Mouse (Mus musculus) v-Abl transformed pro-B cells (cell line): ENCODE results near the gene Dcxr.

ENCODE experiments used
- in situ Hi-C, 2 experiments: fragments of 400-800 bp; cut with MboI; formaldehyde crosslinking; loops; one replicate each; pipeline ENCODE4 v1.15.1; 2025; ENCODE audit not compliant: unreplicated experiment in 2 of 2

The Dcxr gene

GRCm38 (mm10) chr11:120712771-120713568, 14.1 kb downstream of the Dcxr start:
- in situ Hi-C loops = loop anchor here (5.0 to 10.0 kb wide), 6 partner anchors 41 to 226 kb away; partner anchors contain the start of gene Aspscr1 (in 1 of the 2)

GRCm38 (mm10) chr11:120711980-120712604, 15.0 kb downstream of the Dcxr start:
- in situ Hi-C loops = loop anchor here (5.0 to 10.0 kb wide), 6 partner anchors 40 to 225 kb away; partner anchors contain the start of gene Aspscr1 (in 1 of the 2)

- in situ Hi-C loops = loop anchor here (5.0 to 10.0 kb wide), 6 partner anchors 38 to 223 kb away; partner anchors contain the start of gene Aspscr1 (in 1 of the 2)
These were observed 16.4 kb downstream of the Dcxr start for GRCm38 (mm10) chr11:120710672-120711071.

- in situ Hi-C loops = no loop called here
These were observed 17.5 kb downstream of the Dcxr start for GRCm38 (mm10) chr11:120709551-120709950.

GRCm38 (mm10) chr11:120707969-120708368, 19.1 kb downstream of the Dcxr start:
- in situ Hi-C loops = no loop called here

GRCm38 (mm10) chr11:120707225-120707624, 19.9 kb downstream of the Dcxr start:
- in situ Hi-C loops = no loop called here

- in situ Hi-C loops = no loop called here
These were observed 21.0 kb downstream of the Dcxr start for GRCm38 (mm10) chr11:120706120-120706519.

GRCm38 (mm10) chr11:120704486-120705325, 22.4 kb downstream of the Dcxr start:
- in situ Hi-C loops = no loop called here

- in situ Hi-C loops = no loop called here
These were observed 23.2 kb downstream of the Dcxr start for GRCm38 (mm10) chr11:120703696-120704454.

- in situ Hi-C loops = no loop called here
These were observed 29.3 kb downstream of the Dcxr start for GRCm38 (mm10) chr11:120697741-120698140.

GRCm38 (mm10) chr11:120696568-120696967, 30.5 kb downstream of the Dcxr start:
- in situ Hi-C loops = no loop called here

- in situ Hi-C loops = no loop called here
These were observed 31.4 kb downstream of the Dcxr start for GRCm38 (mm10) chr11:120695641-120696040.

- in situ Hi-C loops = no loop called here
These were observed 31.9 kb downstream of the Dcxr start for GRCm38 (mm10) chr11:120695184-120695583.

GRCm38 (mm10) chr11:120693461-120693860, 33.6 kb downstream of the Dcxr start:
- in situ Hi-C loops = no loop called here

GRCm38 (mm10) chr11:120692471-120693011, 34.5 kb downstream of the Dcxr start:
- in situ Hi-C loops = no loop called here

GRCm38 (mm10) chr11:120689365-120689764, 37.7 kb downstream of the Dcxr start:
- in situ Hi-C loops = no loop called here

- in situ Hi-C loops = no loop called here
These were observed 40.3 kb downstream of the Dcxr start for GRCm38 (mm10) chr11:120686650-120687272.

GRCm38 (mm10) chr11:120684660-120685059, 42.4 kb downstream of the Dcxr start:
- in situ Hi-C loops = loop anchor here in 1 of 2 experiments (5.0 kb wide), 1 partner anchor 62 kb away; no protein-coding TSS in a partner anchor

GRCm38 (mm10) chr11:120684086-120684485, 43.0 kb downstream of the Dcxr start:
- in situ Hi-C loops = loop anchor here in 1 of 2 experiments (5.0 kb wide), 1 partner anchor 62 kb away; no protein-coding TSS in a partner anchor
